Mouse (Mus musculus) effector memory CD4-positive, alpha-beta T cell, adult 7 months (primary cell): ENCODE results near the gene Zfp989. TPM values are rescaled to one million over a fixed set of nuclear protein-coding genes. Genes with fewer than 3 reads are reported as not detected.

Source experiments
- polyA plus RNA-seq: library from polyadenylated mRNA; unstranded; fragments of 100-300 nt; shearing (Covaris generic); gene quantifications from one replicate; pipeline ENCODE4 v1.2.1, GENCODE M21; 2017

Gene Zfp989
- 3.2 TPM for polyA plus RNA-seq

DNA sequence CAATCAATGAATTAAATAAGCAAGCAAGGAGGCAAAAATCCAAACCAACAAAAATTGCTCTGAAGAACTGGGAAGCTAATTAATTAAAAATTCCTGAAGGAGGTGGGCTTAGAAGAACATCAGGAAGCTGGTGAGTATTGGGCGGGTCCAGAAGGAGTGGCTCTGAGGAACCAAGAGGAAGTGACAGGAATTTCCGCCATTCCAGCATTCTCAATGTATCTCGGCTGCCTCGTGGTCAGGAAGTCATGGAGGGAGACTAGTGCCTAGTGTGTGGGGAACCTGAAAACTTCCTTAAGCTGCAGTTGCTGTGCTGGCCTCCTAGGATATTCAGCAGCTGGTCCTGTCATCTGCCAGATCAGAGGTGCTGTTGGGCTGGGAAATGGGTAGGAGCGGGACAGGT is at the start of gene Zfp989:
Gene Zfp989, plus strand, starts transcription at position 220 of the 400 bp plus-strand sequence.

DNA sequence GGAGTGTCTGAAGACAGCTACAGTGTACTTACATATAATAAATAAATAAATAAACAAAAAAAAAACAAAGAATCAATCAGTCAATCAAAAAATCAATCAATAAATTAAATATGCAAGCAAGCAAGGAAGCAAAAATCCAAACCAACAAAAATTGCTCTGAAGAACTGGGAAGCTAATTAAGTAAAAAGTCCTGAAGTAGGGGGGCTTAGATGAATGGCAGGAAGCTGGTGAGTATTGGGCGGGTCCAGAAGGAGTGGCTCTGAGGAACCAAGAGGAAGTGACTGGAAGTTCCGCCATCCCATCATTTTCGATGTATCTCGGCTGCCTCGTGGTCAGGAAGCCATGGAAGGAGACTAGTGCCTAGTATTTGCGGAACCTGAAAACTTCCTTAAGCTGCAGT is 49.8 kb downstream of the Zfp989 start, which contains the start of gene Rex2:
Gene Rex2, plus strand, starts transcription at position 301 of the 400 bp plus-strand sequence.

Other genes with a start within 250 kb of the Zfp989 start
- not detected for gene Gm21411, start 62.4 kb upstream of the Zfp989 start, polyA plus RNA-seq
- gene Rex2, start 49.9 kb downstream of the Zfp989 start, polyA plus RNA-seq: 0.49 TPM
- 5.3 TPM for gene Zfp991, start 160.1 kb downstream of the Zfp989 start, polyA plus RNA-seq